Mouse (Mus musculus) gonadal fat pad, adult 2 months (tissue): Measurements from ENCODE around the gene Mtrex. TPM values are rescaled to one million over a fixed set of nuclear protein-coding genes. Genes with fewer than 3 reads are reported as not detected.

Experiments used
- DNase-seq: peaks from one replicate; pipeline ENCODE4 v3.0.0-alpha.2; 2012; ENCODE audit warnings: low read depth
- polyA plus RNA-seq: library from polyadenylated mRNA; depleted of rRNA; stranded (reverse); fragments of >200 nt; gene quantifications from 2 replicates; pipeline ENCODE4 v1.2.3, GENCODE M21; 2012; rRNA removed

Mtrex gene
- 11.0 and 11.4 TPM in 2 replicates for polyA plus RNA-seq

- DNase-seq, result peak; percentile 85
Measured at GRCm38 (mm10) chr13:112927287-112928001, at the start of gene Mtrex, which contains the start of gene Dhx29. TSS of gene Mtrex (minus strand) at chr13:112927398. TSS of gene Dhx29 (plus strand) at chr13:112927454.

GRCm38 (mm10) chr13:112976720-112977119 is 49.5 kb upstream of the Mtrex start:
- no peak for DNase-seq

GRCm38 (mm10) chr13:112967267-112967666 is 40.1 kb upstream of the Mtrex start:
- DNase-seq, result no peak

- no peak for DNase-seq
Measured at GRCm38 (mm10) chr13:112964421-112964820, 37.2 kb upstream of the Mtrex start.

- no peak for DNase-seq
Measured at GRCm38 (mm10) chr13:112963081-112963480, 35.9 kb upstream of the Mtrex start.

GRCm38 (mm10) chr13:112954067-112954466 is 26.9 kb upstream of the Mtrex start:
- DNase-seq, result no peak

GRCm38 (mm10) chr13:112945900-112946299 is 18.7 kb upstream of the Mtrex start:
- no peak for DNase-seq

- DNase-seq, result no peak
Measured at GRCm38 (mm10) chr13:112945312-112945711, 18.1 kb upstream of the Mtrex start.

GRCm38 (mm10) chr13:112941879-112942330 is 14.7 kb upstream of the Mtrex start:
- no peak for DNase-seq

GRCm38 (mm10) chr13:112938130-112938529 is 10.9 kb upstream of the Mtrex start:
- no peak for DNase-seq

GRCm38 (mm10) chr13:112928038-112928668 is 955 bp upstream of the Mtrex start:
- no peak for DNase-seq

GRCm38 (mm10) chr13:112926796-112927195 is 402 bp downstream of the Mtrex start:
- DNase-seq, result no peak

GRCm38 (mm10) chr13:112925976-112926375 is 1.2 kb downstream of the Mtrex start:
- no peak for DNase-seq

- no peak for DNase-seq
Measured at GRCm38 (mm10) chr13:112925266-112925665, 1.9 kb downstream of the Mtrex start.

GRCm38 (mm10) chr13:112920906-112921305 is 6.3 kb downstream of the Mtrex start:
- no peak for DNase-seq

- no peak for DNase-seq
Measured at GRCm38 (mm10) chr13:112919141-112919865, 7.9 kb downstream of the Mtrex start.

GRCm38 (mm10) chr13:112910434-112910833 is 16.8 kb downstream of the Mtrex start:
- DNase-seq, result no peak

GRCm38 (mm10) chr13:112909663-112910062 is 17.5 kb downstream of the Mtrex start:
- DNase-seq, result no peak

- no peak for DNase-seq
Measured at GRCm38 (mm10) chr13:112902176-112902575, 25.0 kb downstream of the Mtrex start.

- no peak for DNase-seq
Measured at GRCm38 (mm10) chr13:112887234-112887633, 40.0 kb downstream of the Mtrex start.

- DNase-seq, result no peak
Measured at GRCm38 (mm10) chr13:112871500-112872266, 55.5 kb downstream of the Mtrex start.
